Mouse (Mus musculus) hindbrain, embryonic 11.5 days (tissue): Measurements from ENCODE around the gene A430005L14Rik. TPM values are rescaled to one million over a fixed set of nuclear protein-coding genes. Genes with fewer than 3 reads are reported as not detected.
"Not testable (repeated sequence)": the region's sequence is repeated elsewhere in the genome, so short reads cannot be mapped to it uniquely, and the experiment has no call there.

Experiments used
- ATAC-seq: fragments of 200-750 bp; cut with Nextera tagmentation; 2 replicates; pipeline ENCODE4 v1.8.0; 2017; ENCODE audit warnings: mild to moderate bottlenecking, moderate TSS enrichment, moderate library complexity; ENCODE audit not compliant: low FRiP score
- DNase-seq: peaks from one replicate; pipeline ENCODE4 v3.0.0-alpha.2; 2015; ENCODE audit warnings: low spot score
- H3K27ac ChIP-seq: fragments of 300-500 bp; sonication (generic); 2 replicates; pipeline ENCODE4 v1.5.1; 2014; ENCODE audit warnings: mild to moderate bottlenecking, low read depth, low read length
- H3K27me3 ChIP-seq: fragments of 300-500 bp; sonication (generic); 2 replicates; pipeline ENCODE4 v1.6.1; 2014; ENCODE audit warnings: mild to moderate bottlenecking, low read length, moderate library complexity, mixed read lengths; ENCODE audit not compliant: control insufficient read depth, insufficient read depth
- H3K36me3 ChIP-seq: fragments of 300-500 bp; sonication (generic); 2 replicates; pipeline ENCODE4 v1.6.1; 2014; ENCODE audit warnings: mild to moderate bottlenecking, low read length, moderate library complexity, mixed read lengths; ENCODE audit not compliant: control insufficient read depth, insufficient read depth
- H3K4me1 ChIP-seq: fragments of 300-500 bp; sonication (generic); replicated peaks from 2 replicates; pipeline ENCODE4 v1.6.1; 2014; ENCODE audit warnings: low read length, mixed read lengths; ENCODE audit not compliant: control insufficient read depth, insufficient read depth
- H3K4me2 ChIP-seq: fragments of 300-500 bp; sonication (generic); replicated peaks from 2 replicates; pipeline ENCODE4 v1.6.1; 2014; ENCODE audit warnings: mild to moderate bottlenecking, low read depth, low read length
- H3K4me3 ChIP-seq: fragments of 300-500 bp; sonication (generic); 2 replicates; pipeline ENCODE4 v1.5.1; 2014; ENCODE audit warnings: low read depth, low read length
- H3K9ac ChIP-seq: fragments of 300-500 bp; sonication (generic); 2 replicates; pipeline ENCODE4 v1.6.1; 2014; ENCODE audit warnings: low read depth, low read length
- H3K9me3 ChIP-seq: fragments of 300-500 bp; sonication (generic); 2 replicates; pipeline ENCODE4 v1.6.1; 2016; ENCODE audit warnings: low read length; ENCODE audit not compliant: control insufficient read depth
- WGBS: fragments of 180-500 bp; shearing (Covaris S2); extraction: QIAGEN DNeasy Blood & Tissue Kit; methylation state at CpG from one replicate; pipeline ENCODE4 v1.1.7; 2014; 5-methylcytosine and 5-hydroxymethylcytosine counted together
- polyA plus RNA-seq: library from polyadenylated mRNA; unstranded; fragments of >200 nt; fragmentation: Nextera tagmentation; extraction: Ambion mirVana; gene quantifications from 2 replicates; pipeline ENCODE4 v1.2.1, GENCODE M21; 2014

A430005L14Rik gene
- 112 and 115 TPM in 2 replicates for polyA plus RNA-seq

DNA sequence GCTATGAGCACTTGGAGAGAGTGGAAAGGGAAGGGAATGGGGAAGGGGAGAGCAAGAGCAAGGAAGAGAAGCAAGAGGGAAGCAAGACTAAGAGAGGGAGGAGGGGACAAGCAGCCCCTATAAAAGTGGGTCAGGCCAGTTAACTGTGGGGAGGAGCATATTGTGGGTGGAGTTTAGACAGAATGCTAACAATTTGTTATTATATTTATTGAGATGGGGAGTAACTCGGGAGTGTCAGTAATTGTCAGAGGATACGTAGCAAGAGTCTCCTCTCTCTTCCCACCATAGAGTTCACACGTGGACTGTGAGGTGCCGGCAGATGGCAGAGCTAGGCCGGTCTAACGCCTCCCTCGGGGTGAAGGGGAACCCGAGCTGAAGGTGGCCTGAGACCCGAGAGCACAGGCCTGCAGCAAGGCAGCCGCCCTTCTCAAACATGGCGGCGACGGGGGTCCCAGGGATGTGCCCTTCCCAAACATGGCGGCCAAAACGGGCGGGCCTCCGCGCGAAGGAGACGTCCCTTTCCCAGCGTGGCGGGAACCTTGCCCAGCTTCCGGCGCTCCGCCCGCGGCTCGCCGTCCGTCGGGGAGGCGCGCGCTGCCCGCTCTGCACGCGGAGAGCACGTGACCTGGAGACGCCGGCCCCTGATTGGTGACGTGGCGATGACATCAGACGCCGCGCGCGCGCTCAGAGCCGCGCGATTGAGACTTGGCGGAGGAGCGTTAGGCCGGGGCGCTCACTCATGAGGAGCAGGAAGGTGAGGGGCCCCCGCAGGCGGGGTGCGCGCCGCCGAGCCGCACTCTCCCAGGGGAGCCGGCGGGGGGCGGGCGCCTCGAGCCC, at the start of gene A430005L14Rik:
Gene A430005L14Rik, plus strand, starts transcription at position 669 of the 837 bp plus-strand sequence.
- peak within 1 kb of the TSS; percentile 83 for H3K4me2 ChIP-seq
- H3K36me3 ChIP-seq: peaks cover 3% of the 10 kb centered on the region; the same call in 1 of the 2 replicates
- H3K27ac ChIP-seq: peak within 1 kb of the TSS; percentile 88
- H3K9ac ChIP-seq: peak within 1 kb of the TSS; percentile 95
- peak; percentile 96 for ATAC-seq
- peak; percentile 97 for DNase-seq
- H3K4me1 ChIP-seq: peaks cover 5% of the 10 kb centered on the region; the same call in 1 of the 2 replicates
- H3K27me3 ChIP-seq: no peaks in the 10 kb centered on the region; the same call in 1 of the 2 replicates
- WGBS: 2% methylated on average over 64 of the region's 67 CpGs
- H3K9me3 ChIP-seq: no peaks in the 10 kb centered on the region
- peak within 1 kb of the TSS; percentile 77 for H3K4me3 ChIP-seq

DNA sequence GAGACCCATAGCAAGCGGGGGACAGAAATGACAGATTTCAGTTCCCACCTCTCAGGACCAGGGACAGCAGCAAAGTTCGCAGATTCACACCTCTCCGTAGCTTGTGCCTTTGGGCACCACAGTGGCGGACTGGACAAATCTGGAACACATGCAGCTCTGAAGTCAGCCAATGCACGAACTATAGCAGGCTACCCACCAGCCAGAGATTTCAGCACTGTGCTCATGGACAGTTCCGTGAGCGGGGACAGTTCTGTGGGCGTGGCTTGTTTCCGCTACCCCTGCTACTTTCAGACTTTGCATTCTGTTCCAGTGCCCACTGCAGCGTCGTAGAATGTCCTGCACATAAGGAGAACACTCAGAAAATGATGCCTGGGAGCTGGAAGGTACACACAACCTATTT, 49.5 kb upstream of the A430005L14Rik start:
- no peaks in the 10 kb centered on the region for H3K27me3 ChIP-seq
- H3K9ac ChIP-seq: no peak overlapping the region
- no peak overlapping the region for H3K4me2 ChIP-seq
- H3K4me3 ChIP-seq: no peak overlapping the region
- 23% methylated on average over 11 of the region's 11 CpGs for WGBS
- no peak for ATAC-seq
- no peaks in the 10 kb centered on the region for H3K9me3 ChIP-seq
- H3K4me1 ChIP-seq: no peaks in the 10 kb centered on the region
- H3K27ac ChIP-seq: no peak overlapping the region
- H3K36me3 ChIP-seq: no peaks in the 10 kb centered on the region
- DNase-seq: peak; percentile 74

DNA sequence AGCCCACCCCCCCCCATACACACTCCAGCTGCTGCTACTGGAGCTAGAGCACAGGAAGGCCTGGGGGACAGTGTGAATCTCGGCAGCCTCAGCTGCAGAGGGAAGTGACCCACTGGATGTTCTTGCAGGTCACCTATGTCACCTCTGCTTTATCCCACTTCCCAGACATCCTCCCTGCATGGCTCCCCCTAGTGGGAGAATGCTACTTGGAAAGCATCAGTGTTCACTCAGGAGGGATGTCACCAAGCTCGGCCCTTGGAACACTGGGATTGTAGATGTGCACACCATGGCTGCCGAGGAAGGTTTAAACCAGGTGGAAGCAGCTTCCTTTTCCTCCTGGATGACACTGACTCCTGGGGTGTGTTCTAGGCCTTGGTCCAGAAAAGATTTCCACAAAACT, 43.4 kb upstream of the A430005L14Rik start:
- Histone ChIP-seq H3K4me3 (no peak overlapping the region), H3K4me1 (no peaks in the 10 kb centered on the region), H3K9me3 (no peaks in the 10 kb centered on the region), H3K4me2 (no peak overlapping the region), H3K27ac (no peak overlapping the region), H3K36me3 (no peaks in the 10 kb centered on the region), H3K27me3 (no peaks in the 10 kb centered on the region), H3K9ac (no peak overlapping the region)
- DNase-seq (no peak), ATAC-seq (no peak)
- WGBS: 73% methylated on average over 3 of the region's 3 CpGs

DNA sequence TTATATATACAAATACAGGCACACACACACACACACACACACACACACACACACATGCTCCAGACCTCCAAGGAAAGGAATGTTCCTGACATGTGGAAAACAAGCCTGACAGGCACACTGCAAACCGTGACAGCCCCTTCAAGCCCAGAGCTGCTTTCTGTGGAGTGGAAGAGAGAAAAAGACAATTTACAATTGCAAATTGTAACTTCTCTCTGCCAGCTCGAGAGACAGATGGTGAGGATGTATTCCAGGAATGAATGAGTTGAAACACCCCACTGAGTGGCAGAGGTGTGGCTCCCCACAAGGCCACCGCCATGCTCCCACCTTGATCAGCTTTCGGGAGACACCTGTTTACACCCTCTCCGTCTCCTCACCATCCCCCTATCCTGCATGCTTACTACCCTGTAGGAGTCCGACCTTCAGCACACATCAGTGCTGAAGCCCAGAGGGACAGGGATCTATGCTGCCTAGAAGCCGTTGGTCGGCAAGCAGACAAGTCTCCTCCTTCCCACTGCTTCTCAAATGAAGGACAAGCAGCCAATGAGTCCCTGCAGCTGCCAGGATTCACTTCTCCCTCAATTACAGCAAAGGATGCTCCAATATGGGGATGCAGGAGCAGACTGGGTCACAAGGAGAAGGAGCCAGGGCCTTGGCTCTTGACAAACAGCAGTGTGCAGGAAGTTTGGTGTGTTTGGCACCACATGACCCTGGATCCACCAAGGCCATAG, 39.1 kb upstream of the A430005L14Rik start:
- no peaks in the 10 kb centered on the region; the same call in 1 of the 2 replicates for H3K27me3 ChIP-seq
- H3K27ac ChIP-seq: no peak overlapping the region
- H3K4me3 ChIP-seq: no peak overlapping the region
- no peaks in the 10 kb centered on the region for H3K4me1 ChIP-seq
- no peak overlapping the region for H3K4me2 ChIP-seq
- 48% methylated on average over 8 of the region's 8 CpGs for WGBS
- no peak for DNase-seq
- ATAC-seq: no peak
- no peaks in the 10 kb centered on the region for H3K9me3 ChIP-seq
- H3K36me3 ChIP-seq: no peaks in the 10 kb centered on the region
- 0 out of 2 replicates have a peak overlapping the region, but pooled peaks have one; percentile 4 for H3K9ac ChIP-seq

DNA sequence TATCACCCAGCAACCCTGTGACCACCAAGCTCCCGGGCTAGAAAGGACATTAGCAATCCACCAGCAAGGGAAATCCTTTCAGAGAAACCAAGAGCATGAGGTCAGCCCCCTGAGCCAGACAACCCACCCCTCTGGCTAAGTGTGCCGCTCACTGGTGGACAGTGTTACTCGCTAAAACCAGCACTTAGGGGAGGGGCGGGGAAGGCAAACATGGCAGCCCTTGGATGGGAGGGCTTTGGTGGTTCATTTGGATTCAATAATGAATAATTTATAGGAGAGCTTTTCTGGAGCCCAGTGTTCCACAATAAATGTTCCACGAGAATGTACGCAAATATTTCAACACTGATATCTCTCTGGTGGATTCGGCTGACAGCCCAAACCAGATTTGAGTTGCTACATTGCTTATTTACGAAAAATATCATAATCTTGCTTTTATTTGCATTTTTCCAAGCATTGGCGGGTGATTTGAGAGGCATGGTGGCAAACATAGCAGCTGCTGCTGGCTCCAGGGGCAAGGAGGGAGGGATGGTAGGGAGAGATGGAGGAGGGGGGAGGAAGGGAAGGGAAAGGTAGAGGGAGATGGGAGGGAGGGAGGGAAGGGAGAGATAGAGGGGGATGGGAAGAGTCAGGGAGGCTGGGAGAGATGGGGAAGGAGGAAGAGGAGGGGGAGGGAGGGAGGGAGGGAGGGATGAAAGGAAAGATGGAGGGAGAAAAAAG, 36.4 kb upstream of the A430005L14Rik start:
- no peak overlapping the region for H3K27ac ChIP-seq

DNA sequence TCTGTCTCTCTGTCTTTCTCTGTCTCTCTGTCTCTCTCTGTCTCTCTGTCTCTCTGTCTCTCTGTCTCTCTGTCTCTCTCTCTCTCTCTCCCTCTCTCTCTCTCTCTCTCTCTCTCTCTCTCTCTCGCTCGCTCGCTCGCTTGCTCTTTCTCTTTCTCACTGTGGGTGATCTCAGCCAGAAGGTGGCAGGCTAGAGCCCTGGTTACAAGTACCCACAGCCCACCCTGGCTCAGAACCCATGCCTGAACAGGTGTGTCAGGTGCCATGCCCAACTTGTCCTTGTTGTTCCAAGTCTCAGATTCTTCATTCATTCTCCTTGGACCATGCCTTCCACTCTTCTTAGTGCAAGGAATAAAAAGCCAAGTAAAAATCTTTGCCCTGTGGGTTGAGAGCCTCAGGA, 34.9 kb upstream of the A430005L14Rik start:
- not testable (repeated sequence) for H3K4me2 ChIP-seq, H3K9ac ChIP-seq, H3K4me3 ChIP-seq, H3K9me3 ChIP-seq, H3K4me1 ChIP-seq, H3K36me3 ChIP-seq, H3K27me3 ChIP-seq, H3K27ac ChIP-seq, ATAC-seq, DNase-seq
- WGBS: 68% methylated on average over 4 of the region's 4 CpGs

More for the DNA sequence above, 36.4 kb upstream of the A430005L14Rik start:
- Histone ChIP-seq H3K27me3 (no peaks in the 10 kb centered on the region; the same call in 1 of the 2 replicates), H3K4me2 (no peak overlapping the region), H3K4me3 (no peak overlapping the region), H3K36me3 (no peaks in the 10 kb centered on the region), H3K9me3 (no peaks in the 10 kb centered on the region), H3K9ac (no peak overlapping the region), H3K4me1 (no peaks in the 10 kb centered on the region)
- ATAC-seq: no peak
- no peak for DNase-seq
- 59% methylated on average over 9 of the region's 9 CpGs for WGBS

DNA sequence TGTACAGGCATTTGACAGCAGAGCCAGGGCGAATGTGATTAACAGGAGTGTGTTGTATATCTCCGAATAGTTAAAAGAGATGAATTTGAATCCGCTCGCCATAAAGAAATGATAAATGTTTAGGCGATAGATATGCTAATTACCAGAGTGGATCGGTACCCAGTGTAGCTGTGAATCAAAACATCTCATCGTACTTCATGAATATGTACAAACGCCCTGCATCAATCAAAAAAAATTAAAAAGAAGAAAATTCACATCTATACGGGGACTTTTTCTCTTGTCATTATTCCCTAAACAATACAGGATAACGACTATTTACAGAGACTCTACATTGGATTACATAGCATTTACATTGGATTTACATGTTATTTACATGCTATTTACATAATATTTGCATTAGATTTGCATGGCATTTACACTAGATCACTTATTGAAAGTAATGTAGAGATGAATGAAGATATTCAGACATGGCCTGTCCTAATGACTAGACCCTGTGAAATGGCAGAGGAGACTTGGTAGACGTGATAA, 28.2 kb upstream of the A430005L14Rik start:
- H3K4me3 ChIP-seq: no peak overlapping the region
- no peaks in the 10 kb centered on the region for H3K36me3 ChIP-seq
- no peak overlapping the region for H3K9ac ChIP-seq
- no peaks in the 10 kb centered on the region for H3K9me3 ChIP-seq
- ATAC-seq: no peak; the same call in 1 of the 2 replicates
- no peaks in the 10 kb centered on the region for H3K4me1 ChIP-seq
- no peak overlapping the region for H3K27ac ChIP-seq
- DNase-seq: no peak
- no peaks in the 10 kb centered on the region for H3K27me3 ChIP-seq
- H3K4me2 ChIP-seq: no peak overlapping the region
- WGBS: 72% methylated on average over 11 of the region's 11 CpGs

DNA sequence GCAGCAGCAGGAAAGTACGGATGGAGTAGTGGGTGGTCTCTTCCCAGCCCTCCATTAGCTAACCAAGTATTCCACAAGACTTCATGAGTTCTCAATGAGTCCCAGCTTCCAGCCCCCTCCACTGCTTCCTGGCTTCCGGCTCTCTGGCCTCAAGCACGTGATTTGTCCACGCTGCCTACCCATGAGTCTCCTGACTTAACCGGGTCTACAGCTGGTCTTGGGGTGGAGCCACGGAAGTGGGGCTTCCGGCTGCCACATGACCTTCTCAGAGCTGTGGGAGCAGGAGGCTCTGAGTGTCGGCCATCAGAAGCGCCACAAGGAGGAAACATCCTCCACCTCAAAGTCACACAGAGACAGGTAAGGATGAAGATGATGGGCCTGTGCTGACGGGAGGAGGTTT, 27.6 kb upstream of the A430005L14Rik start:
- Histone ChIP-seq H3K4me1 (no peaks in the 10 kb centered on the region), H3K4me3 (no peak overlapping the region), H3K9me3 (no peaks in the 10 kb centered on the region), H3K4me2 (no peak overlapping the region), H3K36me3 (no peaks in the 10 kb centered on the region), H3K27ac (no peak overlapping the region), H3K9ac (no peak overlapping the region), H3K27me3 (no peaks in the 10 kb centered on the region)
- ATAC-seq: no peak
- 79% methylated on average over 10 of the region's 10 CpGs for WGBS
- DNase-seq: no peak
